Mouse (Mus musculus): ENCODE data around the gene Olfr1037. TPM values are rescaled to one million over a fixed set of nuclear protein-coding genes. Genes with fewer than 3 reads are reported as not detected.

The Olfr1037 gene
- polyA plus RNA-seq, 1 experiment from 2014 or later: not detected

Other genes with a start within 250 kb of the Olfr1037 start
- gene Olfr1019, start 241.9 kb downstream of the Olfr1037 start, polyA plus RNA-seq (2014; fragmentation: Nextera tagmentation; extraction: Ambion mirVana): not detected in 2 replicates
- not detected in 2 replicates for gene Olfr1020, start 240.4 kb downstream of the Olfr1037 start, polyA plus RNA-seq (2014; fragmentation: Nextera tagmentation; extraction: Ambion mirVana)
- not detected in 2 replicates for gene Olfr1022, start 218.8 kb downstream of the Olfr1037 start, polyA plus RNA-seq (2014; fragmentation: Nextera tagmentation; extraction: Ambion mirVana)
- not detected in 2 replicates for gene Olfr1023, start 201.7 kb downstream of the Olfr1037 start, polyA plus RNA-seq (2014; fragmentation: Nextera tagmentation; extraction: Ambion mirVana)
- gene Olfr1024, start 182.3 kb downstream of the Olfr1037 start, polyA plus RNA-seq (2014; fragmentation: Nextera tagmentation; extraction: Ambion mirVana): not detected in 2 replicates
- not detected in 2 replicates for gene Olfr1025-ps1, start 172.2 kb downstream of the Olfr1037 start, polyA plus RNA-seq (2014; fragmentation: Nextera tagmentation; extraction: Ambion mirVana)
- gene Olfr1026, start 165.8 kb downstream of the Olfr1037 start, polyA plus RNA-seq (2014; fragmentation: Nextera tagmentation; extraction: Ambion mirVana): not detected in 2 replicates
- gene Olfr1028, start 136.9 kb downstream of the Olfr1037 start, polyA plus RNA-seq (2014; fragmentation: Nextera tagmentation; extraction: Ambion mirVana): not detected in 2 replicates
- gene Olfr1029, start 113.5 kb downstream of the Olfr1037 start, polyA plus RNA-seq (2014; fragmentation: Nextera tagmentation; extraction: Ambion mirVana): not detected in 2 replicates
- not detected in 2 replicates for gene Olfr1030, start 108.1 kb downstream of the Olfr1037 start, polyA plus RNA-seq (2014; fragmentation: Nextera tagmentation; extraction: Ambion mirVana)
- not detected in 2 replicates for gene Olfr1031, start 97.1 kb downstream of the Olfr1037 start, polyA plus RNA-seq (2014; fragmentation: Nextera tagmentation; extraction: Ambion mirVana)
- gene Olfr1032, start 81.8 kb downstream of the Olfr1037 start, polyA plus RNA-seq (2014; fragmentation: Nextera tagmentation; extraction: Ambion mirVana): not detected in 2 replicates
- gene Olfr1033, start 66.8 kb downstream of the Olfr1037 start, polyA plus RNA-seq (2014; fragmentation: Nextera tagmentation; extraction: Ambion mirVana): not detected in 2 replicates
- gene Olfr1034, start 41.5 kb downstream of the Olfr1037 start, polyA plus RNA-seq (2014; fragmentation: Nextera tagmentation; extraction: Ambion mirVana): not detected in 2 replicates
- gene Olfr1036, start 13.4 kb downstream of the Olfr1037 start, polyA plus RNA-seq (2014; fragmentation: Nextera tagmentation; extraction: Ambion mirVana): not detected in 2 replicates
- not detected in 2 replicates for gene Olfr1039, start 48.5 kb upstream of the Olfr1037 start, polyA plus RNA-seq (2014; fragmentation: Nextera tagmentation; extraction: Ambion mirVana)
- not detected in 2 replicates for gene Olfr1040, start 59.3 kb upstream of the Olfr1037 start, polyA plus RNA-seq (2014; fragmentation: Nextera tagmentation; extraction: Ambion mirVana)
- gene Olfr1042, start 74.5 kb upstream of the Olfr1037 start, polyA plus RNA-seq (2014; fragmentation: Nextera tagmentation; extraction: Ambion mirVana): not detected in 2 replicates
- not detected in 2 replicates for gene Olfr1043, start 80.1 kb upstream of the Olfr1037 start, polyA plus RNA-seq (2014; fragmentation: Nextera tagmentation; extraction: Ambion mirVana)
- gene Olfr1044, start 90.4 kb upstream of the Olfr1037 start, polyA plus RNA-seq (2014; fragmentation: Nextera tagmentation; extraction: Ambion mirVana): not detected in 2 replicates
- gene Olfr52, start 98.3 kb upstream of the Olfr1037 start, polyA plus RNA-seq (2014; fragmentation: Nextera tagmentation; extraction: Ambion mirVana): not detected in 2 replicates
- gene Olfr1045, start 115.6 kb upstream of the Olfr1037 start, polyA plus RNA-seq (2014; fragmentation: Nextera tagmentation; extraction: Ambion mirVana): not detected in 2 replicates
- gene Olfr1046, start 131.9 kb upstream of the Olfr1037 start, polyA plus RNA-seq (2014; fragmentation: Nextera tagmentation; extraction: Ambion mirVana): not detected in 2 replicates
- not detected in 2 replicates for gene Olfr1047, start 144.0 kb upstream of the Olfr1037 start, polyA plus RNA-seq (2014; fragmentation: Nextera tagmentation; extraction: Ambion mirVana)
- gene Olfr1048, start 152.9 kb upstream of the Olfr1037 start, polyA plus RNA-seq (2014; fragmentation: Nextera tagmentation; extraction: Ambion mirVana): not detected in 2 replicates
- not detected in 2 replicates for gene Olfr1049, start 170.9 kb upstream of the Olfr1037 start, polyA plus RNA-seq (2014; fragmentation: Nextera tagmentation; extraction: Ambion mirVana)
- not detected in 2 replicates for gene Olfr1051, start 191.7 kb upstream of the Olfr1037 start, polyA plus RNA-seq (2014; fragmentation: Nextera tagmentation; extraction: Ambion mirVana)
- gene Olfr1052, start 205.1 kb upstream of the Olfr1037 start, polyA plus RNA-seq (2014; fragmentation: Nextera tagmentation; extraction: Ambion mirVana): not detected in 2 replicates
- gene Olfr1053, start 227.9 kb upstream of the Olfr1037 start, polyA plus RNA-seq (2014; fragmentation: Nextera tagmentation; extraction: Ambion mirVana): not detected in 2 replicates
- gene Olfr1054, start 248.0 kb upstream of the Olfr1037 start, polyA plus RNA-seq (2014; fragmentation: Nextera tagmentation; extraction: Ambion mirVana): not detected in 2 replicates

Data from hindbrain, embryonic 11.5 days (tissue).